Mouse (Mus musculus) kidney, adult 2 months (tissue): ENCODE measurements around the gene Mrtfb.

Experiments
- CTCF ChIP-seq: fragments of 200-500 bp; conservative IDR thresholded peaks from 2 replicates; pipeline ENCODE4 v1.5.1; 2011; ENCODE audit warnings: low read depth, mild to moderate bottlenecking, control low read depth, low read length, moderate library complexity, mixed read lengths; ENCODE audit not compliant: insufficient read depth, insufficient read length
- POLR2A ChIP-seq: fragments of 200-500 bp; IDR thresholded peaks from one replicate; pipeline ENCODE4 v1.6.1; 2011; ENCODE audit warnings: low read depth, low read length, control low read depth

- TF ChIP-seq POLR2A (no peak), CTCF (no peak)
These were observed 123.6 kb downstream of the Mrtfb start for GRCm38 (mm10) chr16:13379865-13380264.
